Mouse (Mus musculus) kidney, adult 2 months (tissue): ENCODE data around the gene Fgfbp1.

Source experiments
- CTCF ChIP-seq: fragments of 200-500 bp; conservative IDR thresholded peaks from 2 replicates; pipeline ENCODE4 v1.5.1; 2011; ENCODE audit warnings: low read depth, mild to moderate bottlenecking, control low read depth, low read length, moderate library complexity, mixed read lengths; ENCODE audit not compliant: insufficient read depth, insufficient read length
- POLR2A ChIP-seq: fragments of 200-500 bp; IDR thresholded peaks from one replicate; pipeline ENCODE4 v1.6.1; 2011; ENCODE audit warnings: low read depth, low read length, control low read depth

DNA sequence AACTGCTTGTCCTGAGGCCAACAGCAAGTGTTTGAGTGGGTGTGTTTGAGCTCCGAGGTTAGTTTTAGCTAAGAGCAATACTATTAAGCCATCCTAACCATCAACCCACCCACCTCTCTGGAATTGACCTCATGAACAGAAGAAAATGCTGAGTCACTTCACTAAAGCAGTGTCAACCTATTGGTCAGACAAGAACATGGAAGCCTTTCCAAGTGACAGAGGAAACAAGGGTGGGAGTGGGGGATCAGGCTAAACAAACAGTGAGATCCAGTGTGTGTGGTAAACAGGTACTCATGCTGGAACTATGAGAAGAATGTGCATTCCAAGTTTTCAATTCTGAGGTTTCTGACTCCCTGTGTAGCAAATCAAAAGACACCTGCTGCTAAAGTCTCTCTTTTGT lies 1.3 kb upstream of the Fgfbp1 start:
- TF ChIP-seq CTCF, result no peak
- no peak for TF ChIP-seq POLR2A
